Mouse (Mus musculus): ENCODE data around the gene Bckdha. TPM values are rescaled to one million over a fixed set of nuclear protein-coding genes. Genes with fewer than 3 reads are reported as not detected.

Gene Bckdha
- polyA plus RNA-seq, 1 experiment = 16.4 TPM

DNA sequence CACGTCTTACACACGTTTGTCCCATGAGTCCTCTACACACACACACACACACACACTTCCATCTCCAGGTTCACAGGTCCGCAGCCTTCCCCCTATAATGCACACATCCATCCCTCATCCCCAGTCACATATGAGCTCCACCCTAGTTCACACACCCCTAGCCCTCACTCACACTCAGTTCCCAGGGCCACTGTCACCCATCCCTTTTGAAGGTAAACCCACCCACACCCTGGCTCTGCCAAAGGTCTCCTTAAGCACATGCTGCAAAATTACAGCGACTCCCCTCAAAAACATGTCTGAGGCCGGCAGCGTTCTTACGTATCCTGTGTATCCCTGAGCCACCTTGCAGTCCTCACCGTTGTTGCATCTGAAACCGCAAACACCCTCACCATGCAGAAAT lies 15.5 kb upstream of the Bckdha start:
- Histone ChIP-seq H3K27ac (ENCODE audit: insufficient read depth, low read length) (no peak overlapping the region), H3K4me1 (ENCODE audit: control insufficient read depth, insufficient read depth, low read length) (no peaks in the 10 kb centered on the region), H3K4me3 (ENCODE audit: insufficient read depth, low read length) (no peak overlapping the region)
- TF ChIP-seq CTCF (IDR thresholded peaks at IDR 0.05; ENCODE audit: borderline replicate concordance, insufficient read depth, low read length) (no peak), POLR2A (IDR thresholded peaks at IDR 0.05; ENCODE audit: low read depth, low read length) (no peak)

DNA sequence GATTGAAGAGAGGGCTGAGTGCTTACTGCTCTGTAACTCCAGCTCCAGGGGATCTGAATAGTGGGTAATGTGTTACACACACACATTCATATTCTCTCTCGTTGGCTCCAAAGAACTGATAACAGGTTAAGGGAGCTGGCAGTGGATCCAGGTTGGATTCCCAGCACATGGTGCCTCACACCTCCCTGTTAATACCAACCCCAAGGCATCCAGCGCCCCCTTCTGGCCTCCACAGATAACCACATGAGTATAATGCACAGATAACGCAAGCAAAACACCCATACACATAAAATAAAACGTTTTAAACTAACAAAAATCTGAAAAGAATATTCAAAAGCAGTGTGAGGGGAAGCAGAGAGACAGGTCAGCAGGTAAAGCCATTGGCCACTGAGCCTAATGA lies 13.7 kb upstream of the Bckdha start:
- no peaks in the 10 kb centered on the region for H3K4me1 ChIP-seq (ENCODE audit: control insufficient read depth, insufficient read depth, low read length)
- no peak overlapping the region for H3K27ac ChIP-seq (ENCODE audit: insufficient read depth, low read length)
- H3K4me3 ChIP-seq (ENCODE audit: insufficient read depth, low read length) = no peak overlapping the region
- TF ChIP-seq POLR2A (IDR thresholded peaks at IDR 0.05; ENCODE audit: low read depth, low read length) (no peak), CTCF (IDR thresholded peaks at IDR 0.05; ENCODE audit: borderline replicate concordance, insufficient read depth, low read length) (no peak)

DNA sequence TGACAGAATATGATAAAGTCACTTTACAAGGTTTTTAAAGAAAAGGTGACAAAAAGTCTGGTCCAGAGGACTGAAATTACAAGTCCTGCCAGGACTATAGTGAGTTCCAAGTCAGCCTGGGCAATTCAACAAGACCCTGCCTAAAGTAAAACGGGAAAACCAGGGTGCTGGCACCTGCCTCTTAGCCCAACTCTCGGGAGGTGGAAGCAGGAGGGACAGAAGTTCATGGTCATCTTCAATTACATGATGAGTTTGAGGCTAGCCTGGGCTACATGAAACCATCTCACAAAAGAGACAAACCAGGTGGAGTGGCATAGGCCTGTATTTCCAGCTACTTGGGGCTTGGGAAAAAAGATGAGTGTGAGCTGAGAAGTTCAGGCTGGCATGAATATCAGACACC lies 12.9 kb upstream of the Bckdha start:
- TF ChIP-seq POLR2A (IDR thresholded peaks at IDR 0.05; ENCODE audit: low read depth, low read length) = no peak
- no peak for TF ChIP-seq CTCF (IDR thresholded peaks at IDR 0.05; ENCODE audit: borderline replicate concordance, insufficient read depth, low read length)
- Histone ChIP-seq H3K4me3 (ENCODE audit: insufficient read depth, low read length) (no peak overlapping the region), H3K27ac (ENCODE audit: insufficient read depth, low read length) (no peak overlapping the region), H3K4me1 (ENCODE audit: control insufficient read depth, insufficient read depth, low read length) (no peaks in the 10 kb centered on the region)

DNA sequence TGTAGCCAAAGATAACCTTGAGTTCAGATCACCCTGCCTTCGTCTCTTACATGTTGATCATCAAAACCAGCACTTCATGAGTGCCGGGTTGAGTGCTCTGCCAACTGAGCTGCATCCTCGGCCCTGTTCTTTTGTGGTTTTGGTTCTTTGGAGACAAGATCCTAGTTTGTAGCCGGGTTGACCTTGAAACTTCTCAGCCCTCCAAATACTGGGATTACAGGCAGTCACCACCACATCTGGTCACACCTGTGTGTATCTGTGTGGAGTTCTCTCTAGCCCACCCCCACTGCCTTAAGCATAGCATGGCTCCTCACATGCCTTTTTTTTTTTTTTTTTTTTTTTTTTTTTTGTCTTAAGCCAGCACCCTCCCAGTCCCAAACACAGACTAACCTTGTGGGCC lies 11.3 kb upstream of the Bckdha start:
- Histone ChIP-seq H3K4me3 (ENCODE audit: insufficient read depth, low read length) (no peak overlapping the region), H3K4me1 (ENCODE audit: control insufficient read depth, insufficient read depth, low read length) (no peaks in the 10 kb centered on the region), H3K27ac (ENCODE audit: insufficient read depth, low read length) (no peak overlapping the region)
- no peak for TF ChIP-seq POLR2A (IDR thresholded peaks at IDR 0.05; ENCODE audit: low read depth, low read length)
- TF ChIP-seq CTCF (IDR thresholded peaks at IDR 0.05; ENCODE audit: borderline replicate concordance, insufficient read depth, low read length) = no peak

DNA sequence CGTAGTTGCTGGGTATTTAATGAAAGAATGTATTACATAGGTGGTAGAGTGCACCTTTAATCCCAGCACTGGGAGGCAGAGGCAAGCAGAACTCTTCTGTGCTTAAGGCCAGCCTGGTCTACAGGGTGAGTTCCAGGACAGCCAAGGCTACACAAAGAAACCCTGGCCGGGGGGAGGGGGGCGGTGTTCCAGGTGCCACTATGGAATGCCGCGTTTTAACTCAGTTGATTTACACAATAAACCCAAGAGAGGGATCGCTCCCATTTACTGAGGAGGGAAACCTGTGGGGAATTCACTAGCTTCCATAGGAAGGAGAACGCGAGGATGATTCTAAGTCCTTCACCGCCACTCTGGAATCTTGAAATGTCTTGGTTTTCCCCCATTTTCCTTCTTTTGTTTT lies 10.8 kb upstream of the Bckdha start:
- Histone ChIP-seq H3K4me1 (ENCODE audit: control insufficient read depth, insufficient read depth, low read length) (no peaks in the 10 kb centered on the region), H3K27ac (ENCODE audit: insufficient read depth, low read length) (no peak overlapping the region), H3K4me3 (ENCODE audit: insufficient read depth, low read length) (no peak overlapping the region)
- TF ChIP-seq CTCF (IDR thresholded peaks at IDR 0.05; ENCODE audit: borderline replicate concordance, insufficient read depth, low read length) (no peak), POLR2A (IDR thresholded peaks at IDR 0.05; ENCODE audit: low read depth, low read length) (no peak)

DNA sequence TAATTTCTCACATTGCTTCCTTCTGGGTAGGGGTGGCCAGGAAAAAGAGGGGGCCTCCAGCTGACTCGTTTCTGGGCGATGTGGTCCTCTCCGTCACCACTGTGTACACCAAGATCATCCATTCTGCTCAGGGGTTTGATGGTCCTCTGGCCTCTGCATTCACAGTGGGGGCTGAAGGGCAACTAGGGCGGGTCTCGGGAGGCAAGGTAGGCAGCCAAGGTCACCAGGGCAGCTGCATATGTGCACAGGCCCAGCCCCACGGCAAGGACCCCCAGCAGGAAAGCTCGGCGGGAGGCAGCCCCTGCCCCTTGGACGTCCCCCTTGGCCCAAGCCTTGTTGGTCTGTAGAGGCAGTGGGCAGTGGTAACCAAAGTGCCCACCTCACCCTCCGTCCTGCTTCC lies 10.4 kb upstream of the Bckdha start:
- no peak for TF ChIP-seq POLR2A (IDR thresholded peaks at IDR 0.05; ENCODE audit: low read depth, low read length)
- no peak for TF ChIP-seq CTCF (IDR thresholded peaks at IDR 0.05; ENCODE audit: borderline replicate concordance, insufficient read depth, low read length)
- no peak overlapping the region for H3K27ac ChIP-seq (ENCODE audit: insufficient read depth, low read length)
- no peak overlapping the region for H3K4me3 ChIP-seq (ENCODE audit: insufficient read depth, low read length)
- no peaks in the 10 kb centered on the region for H3K4me1 ChIP-seq (ENCODE audit: control insufficient read depth, insufficient read depth, low read length)

DNA sequence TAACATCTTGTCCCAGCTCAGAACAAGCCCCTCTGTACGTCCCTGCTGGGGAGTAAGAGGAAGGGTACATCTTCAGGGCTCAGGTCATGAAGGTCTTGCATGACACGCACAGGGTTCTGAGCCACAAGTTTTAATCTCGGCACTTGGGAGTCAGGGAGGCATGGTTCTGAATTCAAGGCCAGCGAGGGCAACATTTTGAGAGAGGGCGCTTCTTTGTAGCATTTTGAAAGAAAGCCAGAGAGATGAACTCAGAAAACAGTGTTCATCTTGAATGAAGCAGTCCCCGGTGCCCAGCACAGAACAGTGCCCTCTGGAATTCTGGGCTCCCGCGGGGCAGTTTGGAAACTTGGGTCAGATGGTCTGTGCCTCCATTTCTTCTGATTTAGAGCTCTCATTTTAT lies 7.6 kb upstream of the Bckdha start:
- Histone ChIP-seq H3K4me3 (ENCODE audit: insufficient read depth, low read length) (no peak overlapping the region), H3K4me1 (ENCODE audit: control insufficient read depth, insufficient read depth, low read length) (no peaks in the 10 kb centered on the region), H3K27ac (ENCODE audit: insufficient read depth, low read length) (no peak overlapping the region)
- no peak for TF ChIP-seq POLR2A (IDR thresholded peaks at IDR 0.05; ENCODE audit: low read depth, low read length)
- no peak for TF ChIP-seq CTCF (IDR thresholded peaks at IDR 0.05; ENCODE audit: borderline replicate concordance, insufficient read depth, low read length)

DNA sequence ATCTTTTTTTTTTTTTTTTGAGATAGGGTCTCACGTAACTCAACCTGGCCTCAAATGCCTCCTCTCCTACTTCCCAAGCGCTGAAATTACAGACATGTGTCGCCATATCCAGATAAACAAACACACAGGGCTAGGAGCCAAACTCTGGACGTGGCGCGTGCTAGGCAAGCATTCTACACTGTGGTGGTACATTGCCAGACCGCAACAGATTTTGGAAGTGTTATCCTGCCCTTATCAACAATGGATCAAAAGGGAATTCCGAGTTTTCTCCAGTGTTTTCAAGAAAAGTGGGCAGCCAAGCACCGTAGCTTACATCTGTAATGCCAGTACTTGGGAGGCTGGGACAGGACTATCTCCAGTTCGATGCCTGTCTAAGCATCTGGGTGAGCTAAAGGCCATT lies 996 bp downstream of the Bckdha start:
- no peak overlapping the region for H3K27ac ChIP-seq (ENCODE audit: insufficient read depth, low read length)
- TF ChIP-seq CTCF (IDR thresholded peaks at IDR 0.05; ENCODE audit: borderline replicate concordance, insufficient read depth, low read length) = no peak
- no peak for TF ChIP-seq POLR2A (IDR thresholded peaks at IDR 0.05; ENCODE audit: low read depth, low read length)
- H3K4me3 ChIP-seq (ENCODE audit: insufficient read depth, low read length) = peak overlapping the region; percentile 63
- no peaks in the 10 kb centered on the region for H3K4me1 ChIP-seq (ENCODE audit: control insufficient read depth, insufficient read depth, low read length)

DNA sequence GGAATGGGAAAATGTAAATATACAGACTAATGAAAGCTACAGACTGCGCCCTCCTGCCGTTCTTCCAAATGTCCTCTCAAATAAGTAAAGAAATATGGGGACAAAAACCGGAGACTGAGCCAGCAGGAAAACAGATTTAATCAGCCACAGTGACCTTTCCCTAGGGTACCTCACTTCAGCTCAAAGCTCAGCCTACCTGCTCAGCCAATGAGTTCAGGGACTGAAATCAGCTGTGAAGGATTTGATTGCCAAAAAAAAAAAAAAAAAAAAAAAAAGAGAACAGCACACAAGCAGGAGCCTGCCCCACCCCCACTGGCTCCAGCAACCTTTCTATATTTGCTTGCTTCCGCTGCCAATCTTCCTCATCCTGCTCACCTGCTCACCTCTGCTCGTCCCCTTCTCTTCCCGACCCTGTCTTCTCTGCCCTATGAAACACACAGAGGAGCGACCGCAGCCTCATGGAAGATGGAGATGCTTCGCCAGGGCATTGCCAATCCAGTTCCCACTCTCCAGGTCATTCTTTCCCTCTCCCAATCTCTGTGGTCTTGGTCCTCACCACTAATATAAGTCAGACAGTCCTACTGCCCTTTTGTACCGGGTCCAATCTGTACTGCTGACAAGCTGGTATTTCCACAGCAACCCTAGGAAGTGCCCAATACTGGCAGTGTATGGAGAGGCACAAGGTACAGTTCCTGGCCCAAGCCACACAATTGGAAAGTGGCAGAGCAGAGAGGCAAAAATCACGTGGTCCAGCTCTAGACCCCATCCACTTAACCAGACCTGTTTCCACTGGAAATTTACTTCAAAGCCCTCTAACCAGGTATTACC lies 3.0 kb downstream of the Bckdha start:
- H3K27ac ChIP-seq (ENCODE audit: insufficient read depth, low read length) = no peak overlapping the region
- no peak for TF ChIP-seq CTCF (IDR thresholded peaks at IDR 0.05; ENCODE audit: borderline replicate concordance, insufficient read depth, low read length)
- no peak for TF ChIP-seq POLR2A (IDR thresholded peaks at IDR 0.05; ENCODE audit: low read depth, low read length)
- H3K4me1 ChIP-seq (ENCODE audit: control insufficient read depth, insufficient read depth, low read length) = no peaks in the 10 kb centered on the region
- H3K4me3 ChIP-seq (ENCODE audit: insufficient read depth, low read length) = no peak overlapping the region

DNA sequence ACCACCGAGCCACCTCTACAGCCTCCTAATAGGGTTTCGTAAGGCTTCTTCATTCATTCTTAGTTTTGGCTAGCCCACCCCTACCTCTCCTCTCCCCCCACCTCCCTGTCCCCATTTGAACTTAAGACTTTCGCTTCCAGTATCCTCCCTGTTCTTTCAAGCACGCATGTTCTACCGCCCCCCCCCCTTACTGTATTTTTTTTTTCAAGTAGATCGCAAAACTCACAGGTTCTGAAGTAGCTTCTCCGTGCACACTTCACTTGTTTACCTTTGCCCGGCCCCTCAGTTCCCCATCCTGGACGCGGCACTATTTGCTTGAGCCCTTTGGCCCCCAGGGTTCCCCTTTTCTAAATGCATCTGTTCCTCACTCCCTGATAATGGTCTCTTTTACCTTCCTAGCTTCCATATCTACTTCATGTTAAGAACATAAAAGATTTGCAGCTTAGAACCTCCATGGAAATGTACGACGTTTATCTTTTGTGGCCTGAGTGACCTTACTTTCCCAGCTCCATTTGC lies 6.5 kb downstream of the Bckdha start:
- Histone ChIP-seq H3K4me3 (ENCODE audit: insufficient read depth, low read length) (no peak overlapping the region), H3K27ac (ENCODE audit: insufficient read depth, low read length) (no peak overlapping the region), H3K4me1 (ENCODE audit: control insufficient read depth, insufficient read depth, low read length) (no peaks in the 10 kb centered on the region)
- TF ChIP-seq CTCF (IDR thresholded peaks at IDR 0.05; ENCODE audit: borderline replicate concordance, insufficient read depth, low read length) = no peak
- no peak for TF ChIP-seq POLR2A (IDR thresholded peaks at IDR 0.05; ENCODE audit: low read depth, low read length)
